Comparison of ENCODE assay signal across 18 mouse cellular contexts in the genomic region with DNA sequence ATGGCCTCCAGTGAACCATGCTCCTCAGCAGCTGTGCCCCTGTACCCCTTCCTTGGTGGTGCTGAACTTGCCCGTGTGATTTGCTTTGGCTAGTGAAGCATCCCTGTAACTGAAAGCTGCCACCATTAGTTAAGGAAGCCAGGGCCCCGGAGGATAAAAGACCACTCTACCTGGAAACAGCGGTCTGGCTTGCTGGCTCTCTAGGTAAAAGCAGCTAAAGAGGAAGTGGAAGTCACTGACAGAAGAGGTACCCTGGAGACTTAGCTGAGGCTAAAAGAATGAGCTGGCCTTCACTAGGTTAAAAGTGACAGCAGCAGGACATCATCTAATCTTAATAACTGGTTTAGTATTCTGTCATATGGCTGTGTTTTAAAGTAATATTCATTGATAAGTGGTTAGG.
"Had no signal": no experiment of that assay in that cellular context is flagged by ENCODE, and none has a peak within 500 bp of the region (broad histone marks: within the 10 kb centered on the region; RNA-seq: fewer than 3 reads in every experiment).

No protein-coding gene starts in this region.

- H3K4me1 ChIP-seq: stomach, embryonic 15.5 days had no signal

- H3K27ac ChIP-seq: left cerebral cortex, adult 2 months; liver, embryonic 14.5 days; macrophage; midbrain, embryonic 13.5 days; neural tube, embryonic 13.5 days; stomach, embryonic 15.5 days had no signal

- ATAC-seq: liver, postnatal 0 days; lung, postnatal 0 days; midbrain, embryonic 13.5 days had no signal

- H3K4me3 ChIP-seq: left cerebral cortex, adult 2 months; midbrain, embryonic 13.5 days; neural tube, embryonic 13.5 days; stomach, embryonic 15.5 days had no signal

- DNase-seq: kidney, adult 18-20 months; kidney, adult 9 months; kidney, postnatal 14 days; kidney, postnatal 4 days; layer of hippocampus, adult 9-11 months; liver, postnatal 0 days; lung, embryonic 14.5 days; right cerebral cortex, adult 18-20 months; right cerebral cortex, postnatal 14 days; right cerebral cortex, postnatal 4 days; thymus, postnatal 25 days had no signal

- H3K9ac ChIP-seq: liver, embryonic 14.5 days; liver, postnatal 0 days; lung, embryonic 14.5 days; midbrain, embryonic 13.5 days; neural tube, embryonic 13.5 days; stomach, embryonic 15.5 days had no signal

- H3K9me3 ChIP-seq: midbrain, embryonic 13.5 days; neural tube, embryonic 13.5 days; stomach, embryonic 15.5 days had no signal

- H3K27me3 ChIP-seq: midbrain, embryonic 13.5 days; neural tube, embryonic 13.5 days; stomach, embryonic 15.5 days had no signal

- H3K4me2 ChIP-seq: lung, embryonic 14.5 days; midbrain, embryonic 13.5 days; neural tube, embryonic 13.5 days; stomach, embryonic 15.5 days had no signal
